Mouse (Mus musculus): ENCODE data around the gene Enox1.

DNA sequence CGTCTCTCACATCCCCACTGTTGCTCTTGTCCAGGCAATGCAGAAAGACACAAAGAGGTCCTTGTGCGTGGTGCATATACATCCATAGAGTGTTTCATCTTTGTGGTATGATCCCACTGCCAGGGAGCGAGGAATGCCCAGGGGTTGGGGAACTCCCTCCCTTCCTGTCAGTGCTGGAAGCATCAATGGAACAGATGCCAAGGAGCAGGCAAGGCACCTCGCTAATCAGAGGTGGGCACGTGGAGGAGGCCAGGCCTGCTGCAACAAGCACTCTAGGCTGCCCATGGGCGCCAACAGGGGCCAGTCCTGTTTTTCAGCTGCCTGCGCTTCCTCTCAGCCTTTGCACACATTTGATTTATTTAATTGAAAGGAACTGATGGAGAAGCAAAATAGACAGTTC lies 56.6 kb downstream of the Enox1 start:
- no peak for TF ChIP-seq CTCF (IDR thresholded peaks at IDR 0.05; ENCODE audit: extremely low read depth, insufficient read depth, insufficient read length, insufficient replicate concordance)
- no peak for TF ChIP-seq POLR2A (IDR thresholded peaks at IDR 0.05; ENCODE audit: low read depth, low read length)

Measured in spleen, adult 2 months (tissue).